Mouse (Mus musculus): Measurements from ENCODE around the gene Cstf1. TPM values are rescaled to one million over a fixed set of nuclear protein-coding genes. Genes with fewer than 3 reads are reported as not detected.
A peak's percentile ranks its signal among the peaks of the same experiment; 100 is the strongest.

Gene Cstf1
- total and polyA plus RNA-seq, 3 experiments: 16.3 to 19.3 (median 16.3) TPM

DNA sequence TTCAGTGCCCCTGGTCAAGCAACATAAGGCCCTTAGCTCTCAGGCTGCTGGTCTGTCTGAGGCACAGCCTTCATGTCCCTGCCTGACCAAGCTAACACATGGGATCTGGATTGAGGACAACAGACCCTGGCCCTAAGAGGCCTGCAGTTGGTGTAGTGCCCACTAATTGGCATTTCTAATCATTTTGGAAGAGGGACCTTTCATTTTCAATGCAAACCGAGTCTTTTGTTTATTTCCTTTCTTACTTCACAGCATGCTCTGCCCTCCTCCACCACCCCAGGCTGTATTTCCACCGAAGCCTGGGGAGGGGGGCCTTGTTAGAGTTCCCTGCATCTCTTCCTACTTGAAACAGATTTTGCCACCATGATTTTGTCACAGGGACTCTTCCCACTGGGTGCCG, 29.5 kb upstream of the Cstf1 start:
- no peak overlapping the region for H3K4me3 ChIP-seq
- no peaks in the 10 kb centered on the region for H3K4me1 ChIP-seq (ENCODE audit: control insufficient read depth, insufficient read depth, low read length)
- no peak for DNase-seq
- H3K36me3 ChIP-seq (ENCODE audit: control insufficient read depth, insufficient read depth, low read length): no peaks in the 10 kb centered on the region
- no peak overlapping the region for H3K27ac ChIP-seq
- 56% methylated on average over 3 of the region's 3 CpGs for WGBS
- no peaks in the 10 kb centered on the region for H3K79me2 ChIP-seq (replicated peaks; ENCODE audit: control insufficient read depth, insufficient read depth, low read length)
- no peak for TF ChIP-seq EP300 (IDR thresholded peaks at IDR 0.05; ENCODE audit: insufficient read depth, low read depth, low read length)
- no peak for TF ChIP-seq POLR2A (IDR thresholded peaks at IDR 0.05; ENCODE audit: insufficient read depth, low read depth, low read length)
- TF ChIP-seq CTCF (IDR thresholded peaks at IDR 0.05): no peak
- intact Hi-C loops (cut with DNase I): loop anchor here (10.0 kb wide), 1 partner anchor 104 kb away; the partner anchor contains the start of gene Rtf2
- no peaks in the 10 kb centered on the region for H3K27me3 ChIP-seq (ENCODE audit: control insufficient read depth, insufficient read depth, low read length)
- no peak overlapping the region for H3K9ac ChIP-seq (ENCODE audit: low read depth, low read length)

DNA sequence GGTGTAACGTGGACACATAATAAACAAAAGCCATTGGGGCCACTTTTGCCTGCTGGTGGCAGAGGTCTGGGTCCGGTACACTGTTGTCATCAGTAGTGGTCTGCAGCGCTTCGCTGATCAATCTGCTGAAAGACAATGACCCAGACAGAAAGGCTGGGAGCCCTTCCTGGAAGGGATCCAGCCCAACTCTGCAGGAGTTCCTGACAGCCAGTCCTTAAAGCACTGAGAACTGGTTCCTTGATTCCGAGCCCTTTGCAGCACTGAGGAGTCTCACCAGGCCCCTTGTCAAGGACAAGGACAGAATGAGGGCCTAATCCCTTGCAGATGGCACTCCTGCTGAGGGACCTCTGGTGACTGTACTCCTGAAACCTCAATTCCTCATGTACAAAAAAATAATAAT, 28.9 kb upstream of the Cstf1 start:
- H3K27me3 ChIP-seq (ENCODE audit: control insufficient read depth, insufficient read depth, low read length): no peaks in the 10 kb centered on the region
- no peaks in the 10 kb centered on the region for H3K79me2 ChIP-seq (replicated peaks; ENCODE audit: control insufficient read depth, insufficient read depth, low read length)
- H3K27ac ChIP-seq: no peak overlapping the region
- peaks cover 1% of the 10 kb centered on the region for H3K4me1 ChIP-seq (ENCODE audit: control insufficient read depth, insufficient read depth, low read length)
- TF ChIP-seq EP300 (IDR thresholded peaks at IDR 0.05; ENCODE audit: insufficient read depth, low read depth, low read length): no peak
- no peak for TF ChIP-seq POLR2A (IDR thresholded peaks at IDR 0.05; ENCODE audit: insufficient read depth, low read depth, low read length)
- TF ChIP-seq CTCF (IDR thresholded peaks at IDR 0.05): no peak
- intact Hi-C loops (cut with DNase I): loop anchor here (10.0 kb wide), 1 partner anchor 103 kb away; the partner anchor contains the start of gene Rtf2
- H3K4me3 ChIP-seq: no peak overlapping the region
- H3K36me3 ChIP-seq (ENCODE audit: control insufficient read depth, insufficient read depth, low read length): no peaks in the 10 kb centered on the region
- no peak overlapping the region for H3K9ac ChIP-seq (ENCODE audit: low read depth, low read length)
- no peak for DNase-seq
- WGBS: 49% methylated on average over 5 of the region's 5 CpGs

DNA sequence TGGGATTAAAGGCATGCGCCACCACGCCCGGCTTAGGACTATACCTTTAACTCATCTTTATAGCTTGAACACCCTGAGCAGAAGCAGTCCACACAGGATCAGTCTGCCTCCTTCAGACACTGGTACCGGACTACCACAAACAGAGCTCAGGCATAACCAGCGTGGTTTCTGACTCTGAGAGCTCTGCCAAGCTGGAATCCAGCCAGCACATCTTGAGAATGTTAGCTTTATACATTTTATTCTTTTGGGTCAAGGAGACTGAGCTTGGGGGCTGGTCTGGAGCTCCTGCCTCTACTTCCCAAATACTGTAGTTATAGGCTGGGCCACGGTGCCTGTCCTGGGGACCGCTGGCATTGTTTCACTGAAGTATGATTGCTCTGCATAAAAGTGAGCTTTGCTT, 26.7 kb upstream of the Cstf1 start:
- 88% methylated on average over 7 of the region's 7 CpGs for WGBS
- H3K36me3 ChIP-seq (ENCODE audit: control insufficient read depth, insufficient read depth, low read length): no peaks in the 10 kb centered on the region

DNA sequence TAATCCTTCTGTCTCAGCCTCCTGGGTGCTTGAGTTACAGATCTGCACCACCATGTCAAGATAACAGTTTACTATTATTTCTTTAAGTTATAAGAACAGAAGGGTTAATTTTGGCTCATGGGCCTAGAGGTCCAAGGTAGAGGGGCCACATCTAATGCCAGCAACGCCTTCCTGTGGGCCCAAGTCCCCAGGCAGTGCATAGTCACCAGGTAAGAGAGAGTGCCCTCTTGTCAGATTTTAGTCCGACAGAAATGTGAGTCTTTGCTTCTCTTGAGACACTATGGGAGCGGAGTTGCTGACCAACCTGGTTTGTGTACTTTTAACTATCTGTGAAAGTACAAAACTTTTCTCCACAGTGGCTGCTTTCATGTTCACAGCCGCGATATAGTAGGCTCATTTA, 25.8 kb upstream of the Cstf1 start:
- no peaks in the 10 kb centered on the region for H3K36me3 ChIP-seq (ENCODE audit: control insufficient read depth, insufficient read depth, low read length)
- TF ChIP-seq EP300 (IDR thresholded peaks at IDR 0.05; ENCODE audit: insufficient read depth, low read depth, low read length) (no peak), POLR2A (IDR thresholded peaks at IDR 0.05; ENCODE audit: insufficient read depth, low read depth, low read length) (no peak), CTCF (IDR thresholded peaks at IDR 0.05) (no peak)
- H3K27ac ChIP-seq: peak overlapping the region; percentile 54
- intact Hi-C loops (cut with DNase I): loop anchor here (1.0 to 10.0 kb wide), 2 partner anchors 26 to 100 kb away; partner anchors contain the start of genes Aurka, Cstf1 and Rtf2
- no peaks in the 10 kb centered on the region for H3K27me3 ChIP-seq (ENCODE audit: control insufficient read depth, insufficient read depth, low read length)
- 30% methylated on average over 5 of the region's 5 CpGs for WGBS
- H3K79me2 ChIP-seq (replicated peaks; ENCODE audit: control insufficient read depth, insufficient read depth, low read length): no peaks in the 10 kb centered on the region
- peak overlapping the region; percentile 34; the same call in 1 of the 2 replicates for H3K4me3 ChIP-seq
- peaks cover 1% of the 10 kb centered on the region for H3K4me1 ChIP-seq (ENCODE audit: control insufficient read depth, insufficient read depth, low read length)
- H3K9ac ChIP-seq (ENCODE audit: low read depth, low read length): no peak overlapping the region
- DNase-seq: no peak

More for the DNA sequence above, 26.7 kb upstream of the Cstf1 start:
- H3K4me3 ChIP-seq: no peak overlapping the region
- no peak for TF ChIP-seq CTCF (IDR thresholded peaks at IDR 0.05)
- no peak for TF ChIP-seq EP300 (IDR thresholded peaks at IDR 0.05; ENCODE audit: insufficient read depth, low read depth, low read length)
- TF ChIP-seq POLR2A (IDR thresholded peaks at IDR 0.05; ENCODE audit: insufficient read depth, low read depth, low read length): no peak
- DNase-seq: no peak
- intact Hi-C loops (cut with DNase I): loop anchor here (10.0 kb wide), 1 partner anchor 101 kb away; the partner anchor contains the start of gene Rtf2
- no peaks in the 10 kb centered on the region for H3K79me2 ChIP-seq (replicated peaks; ENCODE audit: control insufficient read depth, insufficient read depth, low read length)
- no peaks in the 10 kb centered on the region for H3K27me3 ChIP-seq (ENCODE audit: control insufficient read depth, insufficient read depth, low read length)
- no peak overlapping the region for H3K27ac ChIP-seq
- peaks cover 1% of the 10 kb centered on the region for H3K4me1 ChIP-seq (ENCODE audit: control insufficient read depth, insufficient read depth, low read length)
- no peak overlapping the region for H3K9ac ChIP-seq (ENCODE audit: low read depth, low read length)

DNA sequence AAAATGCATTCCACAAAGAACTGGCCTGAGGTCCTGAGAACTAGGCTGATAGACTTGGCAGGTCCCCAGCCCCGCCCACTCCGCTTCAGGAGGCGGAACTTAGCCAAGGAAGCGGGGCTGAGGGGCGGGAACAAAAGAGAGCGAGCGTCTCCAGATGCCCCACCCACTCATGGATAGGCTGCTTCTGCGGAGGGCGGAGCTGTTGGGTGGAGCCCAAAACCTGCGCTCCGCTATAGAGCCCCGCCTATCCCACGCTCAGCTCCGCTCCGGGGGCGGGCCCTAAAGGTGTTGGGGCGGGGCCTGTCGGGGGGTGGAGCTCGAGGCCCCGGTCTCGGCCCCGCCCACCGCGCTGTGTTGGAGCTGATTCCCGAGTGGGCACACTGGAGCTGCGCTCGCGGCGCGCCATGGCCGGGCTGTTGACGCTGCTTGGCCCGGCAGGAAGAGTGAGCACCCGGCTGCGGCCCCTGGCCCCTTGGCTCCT, 25.2 kb upstream of the Cstf1 start, which contains the start of gene Fam210b:
Gene Fam210b (plus strand): TSS at position 308 of the 481 bp plus-strand sequence.
- intact Hi-C loops (cut with DNase I): loop anchor here (1.0 to 10.0 kb wide), 2 partner anchors 25 to 100 kb away; partner anchors contain the start of genes Aurka, Cstf1 and Rtf2
- WGBS: 1% methylated on average over 35 of the region's 35 CpGs
- no peak for TF ChIP-seq CTCF (IDR thresholded peaks at IDR 0.05)
- TF ChIP-seq POLR2A (IDR thresholded peaks at IDR 0.05; ENCODE audit: insufficient read depth, low read depth, low read length): peak; percentile 73

More for the DNA sequence above, 25.2 kb upstream of the Cstf1 start, which contains the start of gene Fam210b:
- H3K9ac ChIP-seq (ENCODE audit: low read depth, low read length): peak within 1 kb of the TSS; percentile 91
- no peaks in the 10 kb centered on the region for H3K27me3 ChIP-seq (ENCODE audit: control insufficient read depth, insufficient read depth, low read length)
- peak within 1 kb of the TSS; percentile 65 for H3K27ac ChIP-seq
- H3K36me3 ChIP-seq (ENCODE audit: control insufficient read depth, insufficient read depth, low read length): no peaks in the 10 kb centered on the region
- peak within 1 kb of the TSS; percentile 69 for H3K4me3 ChIP-seq
- H3K79me2 ChIP-seq (replicated peaks; ENCODE audit: control insufficient read depth, insufficient read depth, low read length): no peaks in the 10 kb centered on the region
- peaks cover 1% of the 10 kb centered on the region for H3K4me1 ChIP-seq (ENCODE audit: control insufficient read depth, insufficient read depth, low read length)
- peak; percentile 98 for DNase-seq

All from heart, adult 2 months (tissue).